Mouse (Mus musculus) limb, embryonic 15.5 days (tissue): ENCODE measurements around the gene Llgl1. TPM values are rescaled to one million over a fixed set of nuclear protein-coding genes. Genes with fewer than 3 reads are reported as not detected.

Experiments used
- ATAC-seq: fragments of 200-750 bp; cut with Nextera tagmentation; 2 replicates; pipeline ENCODE4 v1.8.0; 2017; ENCODE audit warnings: low read depth, moderate TSS enrichment; ENCODE audit not compliant: insufficient number of reproducible peaks, low FRiP score, low TSS enrichment
- H3K27ac ChIP-seq: fragments of 300-500 bp; sonication (generic); 2 replicates; pipeline ENCODE4 v1.5.1; 2015; ENCODE audit warnings: moderate library complexity, mild to moderate bottlenecking, inconsistent platforms
- H3K27me3 ChIP-seq: fragments of 300-500 bp; sonication (generic); 2 replicates; pipeline ENCODE4 v1.6.1; 2015; ENCODE audit warnings: inconsistent platforms
- H3K36me3 ChIP-seq: fragments of 300-500 bp; sonication (generic); 2 replicates; pipeline ENCODE4 v1.6.1; 2015; ENCODE audit warnings: inconsistent platforms
- H3K4me1 ChIP-seq: fragments of 300-500 bp; sonication (generic); 2 replicates; pipeline ENCODE4 v1.6.1; 2015; ENCODE audit warnings: inconsistent platforms
- H3K4me2 ChIP-seq: fragments of 300-500 bp; sonication (generic); 2 replicates; pipeline ENCODE4 v1.6.1; 2015; ENCODE audit warnings: mild to moderate bottlenecking, inconsistent platforms
- H3K4me3 ChIP-seq: fragments of 300-500 bp; sonication (generic); 2 replicates; pipeline ENCODE4 v1.5.1; 2015; ENCODE audit warnings: mild to moderate bottlenecking, inconsistent platforms
- H3K9ac ChIP-seq: fragments of 300-500 bp; sonication (generic); 2 replicates; pipeline ENCODE4 v1.6.1; 2015; ENCODE audit warnings: inconsistent platforms
- H3K9me3 ChIP-seq: fragments of 300-500 bp; sonication (generic); 2 replicates; pipeline ENCODE4 v1.6.1; 2016; ENCODE audit warnings: inconsistent platforms
- WGBS: fragments of 180-500 bp; shearing (Covaris S2); methylation state at CpG from one replicate; pipeline ENCODE4 v1.1.7; 2015; 5-methylcytosine and 5-hydroxymethylcytosine counted together
- polyA plus RNA-seq: library from polyadenylated mRNA; unstranded; fragments of >200 nt; fragmentation: Nextera tagmentation; extraction: Ambion mirVana; gene quantifications from 2 replicates; pipeline ENCODE4 v1.2.1, GENCODE M21; 2015

Gene Llgl1
- polyA plus RNA-seq, 1 experiment from 2014 or later = 56.9 TPM

- Histone ChIP-seq H3K4me3 (no peak overlapping the region), H3K36me3 (peaks cover 92% of the 10 kb centered on the region), H3K4me2 (no peak overlapping the region), H3K27me3 (no peaks in the 10 kb centered on the region), H3K4me1 (peaks cover 18% of the 10 kb centered on the region), H3K9me3 (no peaks in the 10 kb centered on the region), H3K27ac (peak overlapping the region; percentile 28; the same call in 1 of the 2 replicates), H3K9ac (no peak overlapping the region)
- WGBS = 87% methylated on average over 14 of the region's 14 CpGs
- no peak; the same call in 1 of the 2 replicates for ATAC-seq
Measured at GRCm38 (mm10) chr11:60706696-60707480, 7.4 kb downstream of the Llgl1 start.

- no peaks in the 10 kb centered on the region for H3K27me3 ChIP-seq
- H3K36me3 ChIP-seq = peaks cover 96% of the 10 kb centered on the region
- H3K4me1 ChIP-seq = peaks cover 14% of the 10 kb centered on the region
- no peak overlapping the region for H3K27ac ChIP-seq
- no peak overlapping the region for H3K9ac ChIP-seq
- no peak overlapping the region for H3K4me3 ChIP-seq
- H3K9me3 ChIP-seq = no peaks in the 10 kb centered on the region
- WGBS = 63% methylated on average over 3 of the region's 3 CpGs
- ATAC-seq = 0 out of 2 replicates have a peak, but pooled peaks have one; percentile 13
- H3K4me2 ChIP-seq = no peak overlapping the region
Measured at GRCm38 (mm10) chr11:60707672-60708071, 8.1 kb downstream of the Llgl1 start.

- Histone ChIP-seq H3K27ac (no peak overlapping the region), H3K9ac (no peak overlapping the region), H3K4me1 (peaks cover 9% of the 10 kb centered on the region; the same call in 1 of the 2 replicates), H3K4me3 (no peak overlapping the region), H3K9me3 (no peaks in the 10 kb centered on the region), H3K4me2 (no peak overlapping the region), H3K27me3 (no peaks in the 10 kb centered on the region), H3K36me3 (peaks cover 99% of the 10 kb centered on the region)
- ATAC-seq = no peak
- WGBS = 88% methylated on average over 10 of the region's 10 CpGs
Measured at GRCm38 (mm10) chr11:60708631-60709030, 9.1 kb downstream of the Llgl1 start.

DNA sequence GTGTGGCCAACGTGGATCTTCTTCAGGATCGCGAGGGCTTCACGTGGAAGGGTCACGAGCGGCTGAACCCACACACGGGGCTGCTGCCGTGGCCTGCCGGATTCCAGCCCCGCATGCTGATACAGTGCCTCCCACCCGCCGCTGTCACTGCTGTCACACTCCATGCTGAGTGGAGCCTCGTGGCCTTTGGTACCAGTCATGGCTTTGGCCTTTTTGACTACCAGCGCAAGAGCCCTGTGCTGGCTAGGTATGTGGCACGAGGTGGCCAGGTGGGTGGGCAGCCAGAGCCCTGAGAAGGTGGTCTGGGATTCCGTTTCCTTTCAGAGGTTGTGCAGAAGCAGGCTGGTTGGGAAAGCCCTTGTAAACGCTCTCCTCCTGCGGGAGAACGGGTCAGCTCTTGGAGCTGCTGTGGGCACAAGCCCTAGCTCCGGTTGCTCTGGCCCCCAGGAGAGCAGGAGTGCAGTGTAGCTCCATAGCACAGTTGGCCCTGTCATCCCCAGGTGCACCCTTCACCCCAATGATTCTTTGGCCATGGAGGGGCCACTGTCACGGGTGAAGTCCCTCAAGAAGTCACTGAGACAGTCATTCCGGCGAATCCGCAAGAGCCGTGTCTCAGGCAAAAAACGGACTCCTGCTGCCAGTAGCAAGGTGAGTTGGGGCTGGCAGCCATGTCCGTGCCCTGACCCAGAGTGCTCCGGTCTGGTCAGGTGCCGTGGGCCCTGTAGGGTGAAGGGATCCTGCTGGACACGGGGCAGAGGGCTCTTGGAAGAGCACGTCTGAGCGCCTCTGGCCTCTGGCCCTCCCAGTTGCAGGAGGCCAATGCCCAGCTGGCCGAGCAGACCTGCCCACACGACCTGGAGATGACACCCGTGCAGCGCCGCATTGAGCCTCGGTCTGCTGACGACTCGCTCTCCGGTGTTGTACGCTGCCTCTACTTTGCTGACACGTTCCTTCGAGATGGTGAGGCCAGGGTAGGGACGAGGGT is 10.2 kb downstream of the Llgl1 start:
- 94% methylated on average over 45 of the region's 45 CpGs for WGBS
- Histone ChIP-seq H3K4me2 (no peak overlapping the region), H3K4me3 (no peak overlapping the region), H3K36me3 (peaks cover 99% of the 10 kb centered on the region), H3K9ac (no peak overlapping the region), H3K4me1 (peaks cover 9% of the 10 kb centered on the region; the same call in 1 of the 2 replicates), H3K9me3 (no peaks in the 10 kb centered on the region), H3K27me3 (no peaks in the 10 kb centered on the region), H3K27ac (no peak overlapping the region)
- ATAC-seq = no peak

GRCm38 (mm10) chr11:60711218-60711617 is 11.7 kb downstream of the Llgl1 start:
- Histone ChIP-seq H3K4me2 (no peak overlapping the region), H3K27ac (no peak overlapping the region), H3K27me3 (no peaks in the 10 kb centered on the region), H3K4me3 (no peak overlapping the region), H3K4me1 (peaks cover 9% of the 10 kb centered on the region; the same call in 1 of the 2 replicates), H3K9ac (no peak overlapping the region), H3K9me3 (no peaks in the 10 kb centered on the region), H3K36me3 (peaks cover 100% of the 10 kb centered on the region)
- no peak for ATAC-seq
- 93% methylated on average over 17 of the region's 17 CpGs for WGBS

- no peak overlapping the region for H3K27ac ChIP-seq
- no peak overlapping the region for H3K4me2 ChIP-seq
- no peak for ATAC-seq
- WGBS = 94% methylated on average over 18 of the region's 18 CpGs
- no peaks in the 10 kb centered on the region for H3K27me3 ChIP-seq
- no peak overlapping the region for H3K9ac ChIP-seq
- no peak overlapping the region for H3K4me3 ChIP-seq
- H3K9me3 ChIP-seq = no peaks in the 10 kb centered on the region
- H3K36me3 ChIP-seq = peaks cover 100% of the 10 kb centered on the region
- H3K4me1 ChIP-seq = peaks cover 8% of the 10 kb centered on the region; the same call in 1 of the 2 replicates
Measured at GRCm38 (mm10) chr11:60712040-60712439, 12.5 kb downstream of the Llgl1 start.

- no peak for ATAC-seq
- H3K4me3 ChIP-seq = no peak overlapping the region
- no peaks in the 10 kb centered on the region for H3K27me3 ChIP-seq
- no peaks in the 10 kb centered on the region for H3K9me3 ChIP-seq
- H3K4me2 ChIP-seq = no peak overlapping the region
- H3K9ac ChIP-seq = no peak overlapping the region
- H3K27ac ChIP-seq = no peak overlapping the region
- H3K36me3 ChIP-seq = peaks cover 99% of the 10 kb centered on the region
- WGBS = 91% methylated on average over 13 of the region's 13 CpGs
- 0 out of 2 replicates have a peak, but pooled peaks cover 1% of the 10 kb centered on the region for H3K4me1 ChIP-seq
Measured at GRCm38 (mm10) chr11:60712639-60713255, 13.2 kb downstream of the Llgl1 start.

- peaks cover 99% of the 10 kb centered on the region for H3K36me3 ChIP-seq
- H3K9ac ChIP-seq = no peak overlapping the region
- no peaks in the 10 kb centered on the region for H3K27me3 ChIP-seq
- H3K27ac ChIP-seq = no peak overlapping the region
- no peak overlapping the region for H3K4me3 ChIP-seq
- no peaks in the 10 kb centered on the region for H3K9me3 ChIP-seq
- no peak for ATAC-seq
- 87% methylated on average over 5 of the region's 5 CpGs for WGBS
- no peak overlapping the region for H3K4me2 ChIP-seq
- no peaks in the 10 kb centered on the region for H3K4me1 ChIP-seq
Measured at GRCm38 (mm10) chr11:60715833-60716232, 16.3 kb downstream of the Llgl1 start.

DNA sequence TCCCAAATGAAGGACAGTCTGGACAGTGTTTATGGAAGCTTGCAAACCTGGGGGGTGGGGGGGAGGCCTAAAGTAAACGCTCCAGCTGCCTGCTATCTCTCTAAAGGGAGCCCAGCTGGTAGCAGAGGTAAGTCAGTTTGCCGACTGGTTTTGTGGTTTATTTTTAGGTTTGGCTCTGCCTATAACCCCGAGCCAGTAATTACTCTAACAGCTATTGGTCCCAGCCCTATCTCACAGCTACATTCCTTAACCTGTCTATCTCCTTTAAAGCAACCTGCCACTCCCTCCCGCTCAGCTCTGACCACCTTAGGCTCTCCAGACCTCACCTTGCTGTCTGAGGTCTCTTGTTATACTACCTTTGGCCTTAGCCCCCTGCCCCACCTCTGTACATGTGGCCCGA is 19.7 kb downstream of the Llgl1 start:
- Histone ChIP-seq H3K36me3 (peaks cover 97% of the 10 kb centered on the region), H3K9me3 (no peaks in the 10 kb centered on the region), H3K4me2 (no peak overlapping the region), H3K9ac (no peak overlapping the region), H3K27ac (no peak overlapping the region), H3K27me3 (no peaks in the 10 kb centered on the region), H3K4me3 (no peak overlapping the region), H3K4me1 (no peaks in the 10 kb centered on the region)
- no peak for ATAC-seq
- 72% methylated on average over 5 of the region's 5 CpGs for WGBS

GRCm38 (mm10) chr11:60726601-60727391 is 27.3 kb downstream of the Llgl1 start, which contains the start of gene Flii:
Gene Flii (minus strand): TSS chr11:60727263.
- H3K27me3 ChIP-seq = no peaks in the 10 kb centered on the region
- peak within 1 kb of the TSS; percentile 80 for H3K4me2 ChIP-seq
- under 1% methylated on average over 61 of the region's 71 CpGs for WGBS
- H3K4me1 ChIP-seq = peaks cover 32% of the 10 kb centered on the region
- H3K9me3 ChIP-seq = no peaks in the 10 kb centered on the region
- ATAC-seq = peak; percentile 56
- H3K9ac ChIP-seq = peak within 1 kb of the TSS; percentile 76
- H3K36me3 ChIP-seq = peaks cover 44% of the 10 kb centered on the region
- peak within 1 kb of the TSS; percentile 91 for H3K27ac ChIP-seq
- peak within 1 kb of the TSS; percentile 87 for H3K4me3 ChIP-seq
